Mouse (Mus musculus): ENCODE measurements around the gene 4930426L09Rik. TPM values are rescaled to one million over a fixed set of nuclear protein-coding genes. Genes with fewer than 3 reads are reported as not detected.

The 4930426L09Rik gene
- polyA plus RNA-seq, 1 experiment from 2014 or later = 0.16 TPM

DNA sequence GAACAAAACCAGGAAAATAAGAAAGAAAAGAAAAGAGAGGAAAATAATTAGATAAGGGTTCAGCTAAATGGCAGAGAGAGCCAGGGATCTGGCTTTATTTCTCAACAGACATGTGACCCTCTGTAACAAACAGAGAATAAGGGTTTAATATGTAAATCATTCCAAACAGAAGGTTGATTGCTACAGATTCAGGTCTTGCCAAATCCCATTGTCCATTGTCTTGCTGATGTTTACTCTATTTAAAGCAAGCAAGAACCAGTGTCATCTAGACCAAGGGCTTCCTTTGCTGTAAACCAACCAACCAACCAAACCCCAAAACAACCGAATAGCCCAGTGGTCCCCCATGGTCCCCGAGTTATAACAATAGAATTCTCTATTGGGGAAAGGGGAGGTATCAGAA lies 19.9 kb downstream of the 4930426L09Rik start:
- Histone ChIP-seq H3K27ac (no peak overlapping the region), H3K4me3 (no peak overlapping the region), H3K9ac (no peak overlapping the region), H3K36me3 (no peaks in the 10 kb centered on the region), H3K9me3 (replicated peaks) (no peaks in the 10 kb centered on the region), H3K4me2 (no peak overlapping the region), H3K27me3 (no peaks in the 10 kb centered on the region), H3K4me1 (replicated peaks) (peaks cover 10% of the 10 kb centered on the region; the same call in 1 of the 2 replicates)
- ATAC-seq (replicated peaks; ENCODE audit: insufficient number of reproducible peaks, insufficient read depth, low FRiP score, low read depth) = no peak
- WGBS = 69% methylated on average over 2 of the region's 2 CpGs

DNA sequence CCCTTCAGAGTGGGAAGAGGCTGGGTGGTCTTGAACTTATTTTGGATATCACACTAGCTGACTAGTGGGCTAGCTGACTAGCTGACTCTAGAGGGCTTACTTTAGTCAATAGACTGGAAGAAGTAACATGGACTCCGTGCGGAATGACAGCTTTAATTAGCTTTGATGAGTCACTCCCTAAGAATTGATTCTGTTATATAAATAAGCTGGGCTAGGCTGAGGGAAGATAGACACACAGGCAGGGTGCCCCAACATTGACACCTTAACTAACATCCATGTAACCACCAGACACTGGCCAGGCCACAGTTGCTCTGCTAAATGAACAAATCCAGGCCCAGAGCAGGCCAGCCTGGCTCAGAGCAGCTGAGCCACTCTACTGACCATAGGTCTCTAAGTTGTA lies 26.7 kb downstream of the 4930426L09Rik start:
- 0 out of 2 replicates have a peak, but pooled peaks have one; percentile 47 for ATAC-seq (replicated peaks; ENCODE audit: insufficient number of reproducible peaks, insufficient read depth, low FRiP score, low read depth)
- Histone ChIP-seq H3K4me3 (no peak overlapping the region), H3K4me2 (no peak overlapping the region), H3K36me3 (no peaks in the 10 kb centered on the region), H3K9ac (no peak overlapping the region), H3K4me1 (replicated peaks) (peaks cover 13% of the 10 kb centered on the region), H3K9me3 (replicated peaks) (no peaks in the 10 kb centered on the region), H3K27me3 (no peaks in the 10 kb centered on the region), H3K27ac (peak overlapping the region; percentile 49; the same call in 1 of the 2 replicates)
- WGBS = 40% methylated on average over 2 of the region's 2 CpGs

DNA sequence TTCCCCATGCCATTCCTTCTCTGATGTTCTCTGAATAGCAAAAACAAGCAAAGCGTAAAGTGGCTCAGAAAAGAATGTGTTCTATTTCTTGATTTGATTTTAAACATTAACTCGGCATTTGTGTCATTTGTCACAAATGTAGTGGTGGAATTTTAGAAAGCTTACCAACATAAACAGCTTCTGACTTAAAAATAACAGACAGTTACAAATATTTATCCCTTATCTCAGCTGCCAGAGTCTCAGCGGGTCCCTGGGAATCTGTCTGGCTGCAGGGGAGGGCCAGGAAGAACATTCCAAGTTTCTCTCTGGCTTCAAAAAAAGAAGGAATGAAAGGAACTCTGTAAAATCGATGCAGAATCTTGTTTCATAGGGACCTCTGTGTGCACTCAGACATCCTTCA lies 39.3 kb downstream of the 4930426L09Rik start:
- Histone ChIP-seq H3K9me3 (replicated peaks) (0 out of 2 replicates have a peak, but pooled peaks cover 3% of the 10 kb centered on the region), H3K36me3 (no peaks in the 10 kb centered on the region), H3K4me2 (no peak overlapping the region), H3K4me1 (replicated peaks) (0 out of 2 replicates have a peak, but pooled peaks cover 9% of the 10 kb centered on the region), H3K4me3 (no peak overlapping the region), H3K9ac (no peak overlapping the region), H3K27ac (no peak overlapping the region), H3K27me3 (no peaks in the 10 kb centered on the region)
- WGBS = 27% methylated on average over 4 of the region's 4 CpGs
- no peak for ATAC-seq (replicated peaks; ENCODE audit: insufficient number of reproducible peaks, insufficient read depth, low FRiP score, low read depth)

DNA sequence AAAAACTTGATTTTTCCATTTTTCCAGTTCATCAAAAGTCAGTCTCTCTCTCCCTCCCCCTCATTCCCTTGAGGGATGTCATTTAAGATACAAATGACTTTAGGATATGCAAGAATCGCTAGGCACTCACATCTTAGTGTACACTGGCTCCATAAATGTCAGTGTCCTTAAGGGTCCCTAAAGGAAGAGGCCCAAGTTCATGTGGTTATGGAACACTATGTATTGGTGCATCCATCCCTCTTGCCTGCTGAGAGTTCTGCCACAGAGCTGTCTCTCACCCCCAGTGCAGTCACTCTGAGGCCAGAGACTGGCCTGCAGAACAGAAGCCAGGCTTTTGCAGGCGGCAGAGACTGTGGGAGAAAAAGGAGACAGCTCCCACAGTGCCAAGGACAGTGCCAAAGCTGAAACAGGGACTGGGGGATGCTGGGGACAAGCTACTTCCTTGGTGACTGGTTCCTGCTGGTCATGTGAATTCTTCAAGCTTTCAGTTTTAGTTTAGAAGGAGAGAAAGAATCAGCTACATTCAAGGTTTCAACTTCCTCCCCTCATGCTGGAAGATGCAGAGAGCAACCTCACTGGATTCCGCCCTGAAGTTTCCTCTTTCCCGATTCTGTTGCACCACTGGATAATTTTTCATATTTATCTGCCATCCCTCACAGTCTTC lies 39.9 kb downstream of the 4930426L09Rik start:
- Histone ChIP-seq H3K4me2 (no peak overlapping the region), H3K36me3 (no peaks in the 10 kb centered on the region), H3K4me3 (no peak overlapping the region), H3K9ac (no peak overlapping the region), H3K4me1 (replicated peaks) (0 out of 2 replicates have a peak, but pooled peaks cover 9% of the 10 kb centered on the region), H3K27me3 (no peaks in the 10 kb centered on the region), H3K9me3 (replicated peaks) (0 out of 2 replicates have a peak, but pooled peaks cover 3% of the 10 kb centered on the region), H3K27ac (peak overlapping the region; percentile 7; the same call in 1 of the 2 replicates)
- WGBS = 51% methylated on average over 4 of the region's 4 CpGs
- no peak for ATAC-seq (replicated peaks; ENCODE audit: insufficient number of reproducible peaks, insufficient read depth, low FRiP score, low read depth)

DNA sequence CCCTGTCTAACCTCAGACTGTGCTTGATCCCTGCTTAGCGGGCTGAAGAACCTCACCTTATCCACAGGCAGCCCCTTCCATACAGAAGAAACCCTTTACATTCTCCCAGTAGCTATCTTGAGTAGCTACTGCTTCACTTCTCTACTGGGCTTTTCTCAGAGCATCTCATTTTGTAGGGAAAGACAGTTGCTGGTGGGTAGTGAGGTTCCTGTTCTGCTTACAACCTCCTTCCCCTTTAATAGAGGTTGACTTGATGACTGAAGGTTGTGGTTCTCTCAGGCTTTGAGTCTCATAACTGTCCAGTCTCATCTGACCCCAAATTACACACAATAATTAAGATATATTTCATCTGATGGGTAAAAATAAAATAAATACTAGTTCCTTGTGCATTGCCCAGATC lies 50.1 kb downstream of the 4930426L09Rik start:
- no peak overlapping the region for H3K27ac ChIP-seq
- H3K4me3 ChIP-seq = no peak overlapping the region
- WGBS = 87% methylated on average over 1 of the region's 1 CpGs
- no peaks in the 10 kb centered on the region for H3K4me1 ChIP-seq (replicated peaks)
- no peaks in the 10 kb centered on the region for H3K27me3 ChIP-seq
- ATAC-seq (replicated peaks; ENCODE audit: insufficient number of reproducible peaks, insufficient read depth, low FRiP score, low read depth) = no peak
- H3K9me3 ChIP-seq (replicated peaks) = no peaks in the 10 kb centered on the region
- H3K4me2 ChIP-seq = no peak overlapping the region
- no peaks in the 10 kb centered on the region for H3K36me3 ChIP-seq
- H3K9ac ChIP-seq = no peak overlapping the region

DNA sequence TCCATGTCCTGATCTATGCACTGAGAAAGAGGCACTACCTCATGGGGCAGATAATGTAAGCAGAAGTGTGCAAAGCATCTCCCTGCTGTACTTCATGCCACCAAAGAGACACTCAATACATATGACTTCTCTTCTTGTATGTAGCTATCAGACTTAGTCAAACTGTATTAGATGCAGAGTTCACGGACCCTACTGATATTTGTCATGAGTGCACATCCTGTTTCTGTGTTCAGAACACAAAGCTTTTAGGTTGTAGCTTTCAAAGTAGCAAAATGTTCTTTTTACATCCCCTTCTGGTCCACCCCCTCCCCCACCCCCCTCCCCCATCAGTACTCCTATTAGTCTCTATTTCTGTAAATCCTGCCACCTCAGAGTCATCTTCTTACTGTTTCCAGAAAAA lies 51.2 kb downstream of the 4930426L09Rik start:
- H3K4me2 ChIP-seq = no peak overlapping the region
- H3K36me3 ChIP-seq = no peaks in the 10 kb centered on the region
- H3K4me1 ChIP-seq (replicated peaks) = no peaks in the 10 kb centered on the region
- H3K4me3 ChIP-seq = no peak overlapping the region
- no peak for ATAC-seq (replicated peaks; ENCODE audit: insufficient number of reproducible peaks, insufficient read depth, low FRiP score, low read depth)
- WGBS = 89% methylated on average over 1 of the region's 1 CpGs
- H3K9me3 ChIP-seq (replicated peaks) = no peaks in the 10 kb centered on the region
- H3K9ac ChIP-seq = no peak overlapping the region
- no peaks in the 10 kb centered on the region for H3K27me3 ChIP-seq
- H3K27ac ChIP-seq = no peak overlapping the region

Other genes with a start within 250 kb of the 4930426L09Rik start
- 6.1 and 9.1 TPM in 2 replicates for gene Pip4k2a, start 217 bp upstream of the 4930426L09Rik start, polyA plus RNA-seq (2015; fragmentation: Nextera tagmentation; extraction: Ambion mirVana)
- gene Armc3, start 201.0 kb downstream of the 4930426L09Rik start, polyA plus RNA-seq (2015; fragmentation: Nextera tagmentation; extraction: Ambion mirVana) = 0.13 and 0.18 TPM in 2 replicates